Mouse (Mus musculus): ENCODE results near the gene Cyp11a1. TPM values are rescaled to one million over a fixed set of nuclear protein-coding genes. Genes with fewer than 3 reads are reported as not detected.

Gene Cyp11a1
- polyA plus RNA-seq, 1 experiment from 2014 or later: 0.26 TPM

- no peaks in the 10 kb centered on the region; the same call in 1 of the 2 replicates for H3K27me3 ChIP-seq (ENCODE audit: low read depth, poor library complexity, severe bottlenecking)
- H3K4me3 ChIP-seq: no peak overlapping the region
- H3K4me1 ChIP-seq: peaks cover 10% of the 10 kb centered on the region
- no peaks in the 10 kb centered on the region for H3K9me3 ChIP-seq (replicated peaks)
- no peak overlapping the region for H3K27ac ChIP-seq
- DNase-seq (ENCODE audit: low spot score): no peak
- H3K36me3 ChIP-seq: no peaks in the 10 kb centered on the region
- 70% methylated on average over 3 of the region's 3 CpGs for WGBS
Measured at GRCm38 (mm10) chr9:58016962-58017361, 10.8 kb downstream of the Cyp11a1 start.

GRCm38 (mm10) chr9:58018385-58018784, 12.2 kb downstream of the Cyp11a1 start:
- Histone ChIP-seq H3K27ac (no peak overlapping the region), H3K36me3 (no peaks in the 10 kb centered on the region), H3K4me3 (no peak overlapping the region), H3K9me3 (replicated peaks) (no peaks in the 10 kb centered on the region), H3K27me3 (ENCODE audit: low read depth, poor library complexity, severe bottlenecking) (no peaks in the 10 kb centered on the region), H3K4me1 (no peaks in the 10 kb centered on the region)
- 87% methylated on average over 5 of the region's 5 CpGs for WGBS
- DNase-seq (ENCODE audit: low spot score): no peak

- no peak overlapping the region for H3K27ac ChIP-seq
- H3K9me3 ChIP-seq (replicated peaks): no peaks in the 10 kb centered on the region
- H3K27me3 ChIP-seq (ENCODE audit: low read depth, poor library complexity, severe bottlenecking): no peaks in the 10 kb centered on the region
- no peaks in the 10 kb centered on the region for H3K4me1 ChIP-seq
- no peak overlapping the region for H3K4me3 ChIP-seq
- no peak for DNase-seq (ENCODE audit: low spot score)
- WGBS: 88% methylated on average over 9 of the region's 9 CpGs
- H3K36me3 ChIP-seq: no peaks in the 10 kb centered on the region
Measured at GRCm38 (mm10) chr9:58025995-58026394, 19.8 kb downstream of the Cyp11a1 start.

- WGBS: 47% methylated on average over 2 of the region's 2 CpGs
- Histone ChIP-seq H3K27ac (no peak overlapping the region), H3K9me3 (replicated peaks) (no peaks in the 10 kb centered on the region), H3K27me3 (ENCODE audit: low read depth, poor library complexity, severe bottlenecking) (no peaks in the 10 kb centered on the region), H3K36me3 (no peaks in the 10 kb centered on the region), H3K4me1 (no peaks in the 10 kb centered on the region), H3K4me3 (no peak overlapping the region)
- DNase-seq (ENCODE audit: low spot score): no peak
Measured at GRCm38 (mm10) chr9:58027426-58028180, 21.4 kb downstream of the Cyp11a1 start.

- no peak overlapping the region for H3K4me3 ChIP-seq
- no peaks in the 10 kb centered on the region for H3K36me3 ChIP-seq
- H3K9me3 ChIP-seq (replicated peaks): no peaks in the 10 kb centered on the region
- DNase-seq (ENCODE audit: low spot score): no peak
- H3K27ac ChIP-seq: no peak overlapping the region
- no peaks in the 10 kb centered on the region for H3K4me1 ChIP-seq
- peaks cover 8% of the 10 kb centered on the region; the same call in 1 of the 2 replicates for H3K27me3 ChIP-seq (ENCODE audit: low read depth, poor library complexity, severe bottlenecking)
- 77% methylated on average over 5 of the region's 5 CpGs for WGBS
Measured at GRCm38 (mm10) chr9:58028841-58029240, 22.6 kb downstream of the Cyp11a1 start.

- no peaks in the 10 kb centered on the region for H3K4me1 ChIP-seq
- peaks cover 8% of the 10 kb centered on the region; the same call in 1 of the 2 replicates for H3K27me3 ChIP-seq (ENCODE audit: low read depth, poor library complexity, severe bottlenecking)
- no peak overlapping the region for H3K4me3 ChIP-seq
- 90% methylated on average over 6 of the region's 6 CpGs for WGBS
- H3K36me3 ChIP-seq: no peaks in the 10 kb centered on the region
- H3K9me3 ChIP-seq (replicated peaks): no peaks in the 10 kb centered on the region
- H3K27ac ChIP-seq: no peak overlapping the region
- no peak for DNase-seq (ENCODE audit: low spot score)
Measured at GRCm38 (mm10) chr9:58029635-58030034, 23.4 kb downstream of the Cyp11a1 start.

- WGBS: 88% methylated on average over 5 of the region's 5 CpGs
- no peak for DNase-seq (ENCODE audit: low spot score)
- no peak overlapping the region for H3K27ac ChIP-seq
- H3K9me3 ChIP-seq (replicated peaks): no peaks in the 10 kb centered on the region
- no peaks in the 10 kb centered on the region for H3K36me3 ChIP-seq
- H3K4me3 ChIP-seq: no peak overlapping the region
- peaks cover 21% of the 10 kb centered on the region for H3K27me3 ChIP-seq (ENCODE audit: low read depth, poor library complexity, severe bottlenecking)
- no peaks in the 10 kb centered on the region for H3K4me1 ChIP-seq
Measured at GRCm38 (mm10) chr9:58031895-58032294, 25.7 kb downstream of the Cyp11a1 start.

GRCm38 (mm10) chr9:58035519-58035918, 29.3 kb downstream of the Cyp11a1 start:
- peaks cover 30% of the 10 kb centered on the region for H3K4me1 ChIP-seq
- H3K27me3 ChIP-seq (ENCODE audit: low read depth, poor library complexity, severe bottlenecking): peaks cover 49% of the 10 kb centered on the region
- H3K36me3 ChIP-seq: no peaks in the 10 kb centered on the region
- 82% methylated on average over 2 of the region's 2 CpGs for WGBS
- no peaks in the 10 kb centered on the region for H3K9me3 ChIP-seq (replicated peaks)
- DNase-seq (ENCODE audit: low spot score): no peak
- H3K27ac ChIP-seq: no peak overlapping the region
- H3K4me3 ChIP-seq: no peak overlapping the region

- Histone ChIP-seq H3K9me3 (replicated peaks) (no peaks in the 10 kb centered on the region), H3K27ac (no peak overlapping the region), H3K4me3 (no peak overlapping the region), H3K36me3 (no peaks in the 10 kb centered on the region), H3K4me1 (peaks cover 36% of the 10 kb centered on the region), H3K27me3 (ENCODE audit: low read depth, poor library complexity, severe bottlenecking) (peaks cover 49% of the 10 kb centered on the region)
- no peak for DNase-seq (ENCODE audit: low spot score)
- 75% methylated on average over 7 of the region's 7 CpGs for WGBS
Measured at GRCm38 (mm10) chr9:58035951-58036698, 29.9 kb downstream of the Cyp11a1 start.

GRCm38 (mm10) chr9:58036961-58037360, 30.8 kb downstream of the Cyp11a1 start:
- 79% methylated on average over 4 of the region's 4 CpGs for WGBS
- H3K4me1 ChIP-seq: peaks cover 44% of the 10 kb centered on the region
- H3K36me3 ChIP-seq: no peaks in the 10 kb centered on the region
- no peak overlapping the region for H3K27ac ChIP-seq
- H3K27me3 ChIP-seq (ENCODE audit: low read depth, poor library complexity, severe bottlenecking): peaks cover 49% of the 10 kb centered on the region
- no peak for DNase-seq (ENCODE audit: low spot score)
- H3K4me3 ChIP-seq: no peak overlapping the region
- no peaks in the 10 kb centered on the region for H3K9me3 ChIP-seq (replicated peaks)

GRCm38 (mm10) chr9:58038500-58039168, 32.4 kb downstream of the Cyp11a1 start:
- Histone ChIP-seq H3K27me3 (ENCODE audit: low read depth, poor library complexity, severe bottlenecking) (peaks cover 45% of the 10 kb centered on the region), H3K4me1 (peaks cover 57% of the 10 kb centered on the region), H3K9me3 (replicated peaks) (no peaks in the 10 kb centered on the region), H3K4me3 (no peak overlapping the region), H3K27ac (peak overlapping the region; percentile 68; the same call in 1 of the 2 replicates), H3K36me3 (no peaks in the 10 kb centered on the region)
- 30% methylated on average over 19 of the region's 19 CpGs for WGBS
- peak; percentile 87 for DNase-seq (ENCODE audit: low spot score)

GRCm38 (mm10) chr9:58040977-58041376, 34.8 kb downstream of the Cyp11a1 start:
- no peak overlapping the region for H3K4me3 ChIP-seq
- no peak for DNase-seq (ENCODE audit: low spot score)

GRCm38 (mm10) chr9:58042391-58042790, 36.2 kb downstream of the Cyp11a1 start:
- no peak for DNase-seq (ENCODE audit: low spot score)
- Histone ChIP-seq H3K9me3 (replicated peaks) (no peaks in the 10 kb centered on the region), H3K27me3 (ENCODE audit: low read depth, poor library complexity, severe bottlenecking) (peaks cover 53% of the 10 kb centered on the region), H3K4me3 (no peak overlapping the region), H3K4me1 (peaks cover 76% of the 10 kb centered on the region), H3K36me3 (no peaks in the 10 kb centered on the region), H3K27ac (peak overlapping the region; percentile 82)
- WGBS: 38% methylated on average over 10 of the region's 10 CpGs

More at GRCm38 (mm10) chr9:58040977-58041376, 34.8 kb downstream of the Cyp11a1 start:
- Histone ChIP-seq H3K27me3 (ENCODE audit: low read depth, poor library complexity, severe bottlenecking) (peaks cover 52% of the 10 kb centered on the region), H3K9me3 (replicated peaks) (no peaks in the 10 kb centered on the region), H3K4me1 (peaks cover 75% of the 10 kb centered on the region), H3K36me3 (no peaks in the 10 kb centered on the region), H3K27ac (peak overlapping the region; percentile 82)
- 30% methylated on average over 4 of the region's 4 CpGs for WGBS
